Mouse (Mus musculus) C2C12 (cell line): ENCODE measurements at regions not wholly inside any gene's neighbourhood (a gene's known extent, or its start where the extent isn't known, plus 50 kb on each side); places are given as distances from the start of the nearest gene placed in this dataset.

ENCODE experiments used
- CEBPB ChIP-seq: IDR thresholded peaks from one replicate; pipeline ENCODE4 v1.6.1; 2011; ENCODE audit warnings: low read depth, mild to moderate bottlenecking, control low read depth, moderate library complexity
- CTCF ChIP-seq: IDR thresholded peaks from one replicate; pipeline ENCODE4 v1.5.1; 2011; ENCODE audit not compliant: control insufficient read depth, insufficient read depth, insufficient read length
- MYOG ChIP-seq: IDR thresholded peaks from one replicate; pipeline ENCODE4 v1.6.1; 2011; ENCODE audit not compliant: control insufficient read depth, insufficient read length; ENCODE audit errors: extremely low read depth
- USF1 ChIP-seq: IDR thresholded peaks from one replicate; pipeline ENCODE4 v1.6.1; 2011; ENCODE audit warnings: low read depth, mild to moderate bottlenecking, control low read depth, moderate library complexity

GRCm38 (mm10) chr3:21905384-21906073 lies 170.9 kb upstream of the Tbl1xr1 start:
- no peak for TF ChIP-seq USF1
- no peak for TF ChIP-seq CEBPB
- TF ChIP-seq CTCF, result no peak
- TF ChIP-seq MYOG, result no peak
